Mouse (Mus musculus): ENCODE results near the gene Rint1.

The Rint1 gene

GRCm38 (mm10) chr5:23787536-23788389, at the start of gene Rint1:
TSS of gene Rint1 (plus strand) at chr5:23787711.
- DNase-seq (ENCODE audit: low spot score in 2 of 2), result peak; percentile 90 to 92

GRCm38 (mm10) chr5:23743261-23743660, 44.2 kb upstream of the Rint1 start:
- no peak for DNase-seq (ENCODE audit: low spot score in 2 of 2)

- no peak for DNase-seq (ENCODE audit: low spot score in 2 of 2)
These were observed 37.6 kb upstream of the Rint1 start for GRCm38 (mm10) chr5:23749882-23750281.

GRCm38 (mm10) chr5:23755591-23755990, 31.9 kb upstream of the Rint1 start:
- DNase-seq (ENCODE audit: low spot score in 2 of 2), result no peak

- no peak for DNase-seq (ENCODE audit: low spot score in 2 of 2)
These were observed 31.1 kb upstream of the Rint1 start for GRCm38 (mm10) chr5:23756368-23756767.

GRCm38 (mm10) chr5:23758633-23759032, 28.9 kb upstream of the Rint1 start:
- peak; percentile 17 to 26 for DNase-seq (ENCODE audit: low spot score in 2 of 2)

GRCm38 (mm10) chr5:23762531-23762930, 25.0 kb upstream of the Rint1 start:
- DNase-seq (ENCODE audit: low spot score in 2 of 2), result no peak

GRCm38 (mm10) chr5:23764557-23764956, 23.0 kb upstream of the Rint1 start:
- no peak for DNase-seq (ENCODE audit: low spot score in 2 of 2)

- no peak for DNase-seq (ENCODE audit: low spot score in 2 of 2)
These were observed 16.4 kb upstream of the Rint1 start for GRCm38 (mm10) chr5:23771105-23771504.

GRCm38 (mm10) chr5:23774186-23774585, 13.3 kb upstream of the Rint1 start:
- no peak for DNase-seq (ENCODE audit: low spot score in 2 of 2)

- no peak for DNase-seq (ENCODE audit: low spot score in 2 of 2)
These were observed 7.0 kb upstream of the Rint1 start for GRCm38 (mm10) chr5:23780516-23780915.

GRCm38 (mm10) chr5:23781172-23781571, 6.3 kb upstream of the Rint1 start:
- DNase-seq (ENCODE audit: low spot score in 2 of 2), result no peak

- no peak for DNase-seq (ENCODE audit: low spot score in 2 of 2)
These were observed 5.3 kb upstream of the Rint1 start for GRCm38 (mm10) chr5:23782051-23782810.

GRCm38 (mm10) chr5:23782931-23783877, 4.3 kb upstream of the Rint1 start, which contains the start of gene Pus7:
TSS of gene Pus7 (minus strand) at chr5:23783711.
- DNase-seq (ENCODE audit: low spot score in 2 of 2), result peak; percentile 39 to 65

GRCm38 (mm10) chr5:23788390-23788830, 899 bp downstream of the Rint1 start:
- no peak for DNase-seq (ENCODE audit: low spot score in 2 of 2)

- no peak for DNase-seq (ENCODE audit: low spot score in 2 of 2)
These were observed 1.6 kb downstream of the Rint1 start for GRCm38 (mm10) chr5:23789078-23789612.

GRCm38 (mm10) chr5:23792726-23793125, 5.2 kb downstream of the Rint1 start:
- no peak for DNase-seq (ENCODE audit: low spot score in 2 of 2)

GRCm38 (mm10) chr5:23814841-23815240, 27.3 kb downstream of the Rint1 start:
- no peak for DNase-seq (ENCODE audit: low spot score in 2 of 2)

- no peak for DNase-seq (ENCODE audit: low spot score in 2 of 2)
These were observed 29.2 kb downstream of the Rint1 start for GRCm38 (mm10) chr5:23816681-23817080.

GRCm38 (mm10) chr5:23822306-23822705, 34.8 kb downstream of the Rint1 start:
- no peak for DNase-seq (ENCODE audit: low spot score in 2 of 2)

GRCm38 (mm10) chr5:23824171-23824733, 36.7 kb downstream of the Rint1 start:
- no peak for DNase-seq (ENCODE audit: low spot score in 2 of 2)
